Mouse (Mus musculus) lung, embryonic 14.5 days (tissue): ENCODE data around the gene Wdhd1. TPM values are rescaled to one million over a fixed set of nuclear protein-coding genes. Genes with fewer than 3 reads are reported as not detected.

Experiments
- ATAC-seq: fragments of 200-750 bp; cut with Nextera tagmentation; 2 replicates; pipeline ENCODE4 v1.8.0; 2017; ENCODE audit warnings: mild to moderate bottlenecking, moderate TSS enrichment, moderate library complexity; ENCODE audit not compliant: insufficient read depth
- DNase-seq: peaks from one replicate; pipeline ENCODE4 v3.0.0-alpha.2; 2015
- H3K27ac ChIP-seq: fragments of 300-500 bp; sonication (generic); 2 replicates; pipeline ENCODE4 v1.5.1; 2014; ENCODE audit warnings: low read depth, mild to moderate bottlenecking, moderate library complexity
- H3K27me3 ChIP-seq: fragments of 300-500 bp; sonication (generic); 2 replicates; pipeline ENCODE4 v1.6.1; 2014; ENCODE audit warnings: low read length, control low read depth; ENCODE audit not compliant: insufficient read depth
- H3K36me3 ChIP-seq: fragments of 300-500 bp; sonication (generic); 2 replicates; pipeline ENCODE4 v1.6.1; 2014; ENCODE audit warnings: control low read depth; ENCODE audit not compliant: insufficient read depth
- H3K4me1 ChIP-seq: fragments of 300-500 bp; sonication (generic); 2 replicates; pipeline ENCODE4 v1.6.1; 2014; ENCODE audit warnings: antibody characterized with exemption, control low read depth; ENCODE audit not compliant: insufficient read depth
- H3K4me2 ChIP-seq: fragments of 300-500 bp; sonication (generic); 2 replicates; pipeline ENCODE4 v1.6.1; 2014; ENCODE audit warnings: mild to moderate bottlenecking
- H3K4me3 ChIP-seq: fragments of 300-500 bp; sonication (generic); 2 replicates; pipeline ENCODE4 v1.5.1; 2014; ENCODE audit warnings: low read depth, low read length
- H3K9ac ChIP-seq: fragments of 300-500 bp; sonication (generic); 2 replicates; pipeline ENCODE4 v1.6.1; 2014
- H3K9me3 ChIP-seq: fragments of 300-500 bp; sonication (generic); 2 replicates; pipeline ENCODE4 v1.6.1; 2016; ENCODE audit warnings: low read depth, low read length, control low read depth
- CTCF ChIP-seq: IDR thresholded peaks from 2 replicates; pipeline ENCODE4 v1.5.1; 2016; ENCODE audit warnings: antibody characterized with exemption, low read depth
- WGBS: fragments of 180-500 bp; shearing (Covaris S2); extraction: QIAGEN DNeasy Blood & Tissue Kit; methylation state at CpG from one replicate; pipeline ENCODE4 v1.1.7; 2014; 5-methylcytosine and 5-hydroxymethylcytosine counted together
- polyA plus RNA-seq: library from polyadenylated mRNA; unstranded; fragments of >200 nt; fragmentation: Nextera tagmentation; extraction: Ambion mirVana; gene quantifications from 2 replicates; pipeline ENCODE4 v1.2.1, GENCODE M21; 2014

The Wdhd1 gene
- polyA plus RNA-seq, 1 experiment from 2014 or later = 46.8 TPM

GRCm38 (mm10) chr14:47194096-47194495 lies 82.6 kb downstream of the Wdhd1 start:
- H3K4me3 ChIP-seq = no peak overlapping the region
- no peak overlapping the region for H3K9ac ChIP-seq
- no peaks in the 10 kb centered on the region for H3K27me3 ChIP-seq
- H3K9me3 ChIP-seq = no peaks in the 10 kb centered on the region
- H3K4me1 ChIP-seq = no peaks in the 10 kb centered on the region
- H3K4me2 ChIP-seq = no peak overlapping the region
- 0 out of 2 replicates have a peak, but pooled peaks have one; percentile 19 for TF ChIP-seq CTCF
- DNase-seq = no peak
- 32% methylated on average over 4 of the region's 4 CpGs for WGBS
- no peak overlapping the region for H3K27ac ChIP-seq
- no peaks in the 10 kb centered on the region for H3K36me3 ChIP-seq
- no peak for ATAC-seq

GRCm38 (mm10) chr14:47193506-47193905 lies 83.2 kb downstream of the Wdhd1 start:
- Histone ChIP-seq H3K4me1 (no peaks in the 10 kb centered on the region), H3K27ac (no peak overlapping the region)

DNA sequence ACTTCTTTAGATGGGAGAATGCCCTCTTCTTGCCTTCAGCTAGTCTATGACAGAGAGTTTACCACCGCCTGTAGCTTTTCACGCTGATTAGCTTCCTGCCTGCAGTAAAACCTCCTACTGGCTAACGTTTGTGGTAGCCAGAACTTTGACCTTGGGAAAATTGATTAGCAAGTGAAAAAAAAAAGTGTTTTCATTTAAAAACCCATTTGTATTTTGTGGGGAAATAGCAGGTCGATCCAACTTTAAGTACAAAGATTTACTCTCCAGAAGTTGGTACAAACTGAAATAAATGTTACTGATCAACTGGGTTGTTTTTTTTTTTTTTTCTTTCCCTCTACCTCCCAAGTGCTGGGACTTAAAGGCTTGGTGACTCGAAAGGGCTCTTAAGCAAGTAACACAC lies 84.8 kb downstream of the Wdhd1 start:
- DNase-seq (no peak), ATAC-seq (no peak)
- Histone ChIP-seq H3K9ac (no peak overlapping the region), H3K9me3 (no peaks in the 10 kb centered on the region), H3K4me1 (no peaks in the 10 kb centered on the region), H3K4me2 (no peak overlapping the region), H3K36me3 (no peaks in the 10 kb centered on the region), H3K27me3 (peaks cover 9% of the 10 kb centered on the region), H3K4me3 (no peak overlapping the region), H3K27ac (no peak overlapping the region)
- TF ChIP-seq CTCF = no peak
- WGBS = 31% methylated on average over 5 of the region's 5 CpGs

More at GRCm38 (mm10) chr14:47193506-47193905, 83.2 kb downstream of the Wdhd1 start:
- no peak overlapping the region for H3K4me3 ChIP-seq
- DNase-seq = no peak
- no peaks in the 10 kb centered on the region for H3K36me3 ChIP-seq
- peaks cover 5% of the 10 kb centered on the region for H3K27me3 ChIP-seq
- no peak for TF ChIP-seq CTCF
- H3K9ac ChIP-seq = no peak overlapping the region
- no peaks in the 10 kb centered on the region for H3K9me3 ChIP-seq
- no peak for ATAC-seq
- H3K4me2 ChIP-seq = no peak overlapping the region
- 62% methylated on average over 6 of the region's 6 CpGs for WGBS

Other genes with a start within 250 kb of the Wdhd1 start
- gene Gch1, start 87.4 kb downstream of the Wdhd1 start, polyA plus RNA-seq = 3.5 and 4.1 TPM in 2 replicates
- gene Socs4, start 74 bp upstream of the Wdhd1 start, polyA plus RNA-seq = 4.1 and 4.3 TPM in 2 replicates
- gene Mapk1ip1l, start 21.4 kb upstream of the Wdhd1 start, polyA plus RNA-seq = 97.1 and 101 TPM in 2 replicates
- 8.1 and 13.6 TPM in 2 replicates for gene Lgals3, start 90.9 kb upstream of the Wdhd1 start, polyA plus RNA-seq
- 56.0 and 58.6 TPM in 2 replicates for gene Dlgap5, start 141.6 kb upstream of the Wdhd1 start, polyA plus RNA-seq
- 19.5 and 23.5 TPM in 2 replicates for gene Fbxo34, start 173.6 kb upstream of the Wdhd1 start, polyA plus RNA-seq